Mouse (Mus musculus) olfactory bulb, adult 2 months (tissue): ENCODE results near the gene Stx4a. TPM values are rescaled to one million over a fixed set of nuclear protein-coding genes. Genes with fewer than 3 reads are reported as not detected.
"Not testable (repeated sequence)": the region's sequence is repeated elsewhere in the genome, so short reads cannot be mapped to it uniquely, and the experiment has no call there.

Source experiments
- H3K27ac ChIP-seq: fragments of 200-500 bp; 2 replicates; pipeline ENCODE4 v1.5.1; 2012; ENCODE audit warnings: low read depth, low read length; ENCODE audit not compliant: insufficient read depth
- H3K4me1 ChIP-seq: fragments of 200-500 bp; 2 replicates; pipeline ENCODE4 v1.6.1; 2012; ENCODE audit warnings: low read length; ENCODE audit not compliant: control insufficient read depth, insufficient read depth
- H3K4me3 ChIP-seq: fragments of 200-500 bp; 2 replicates; pipeline ENCODE4 v1.5.1; 2012; ENCODE audit warnings: mild to moderate bottlenecking, low read depth, low read length, moderate library complexity; ENCODE audit not compliant: insufficient read depth
- CTCF ChIP-seq: fragments of 200-500 bp; IDR thresholded peaks from 2 replicates; pipeline ENCODE4 v1.5.1; 2012; ENCODE audit warnings: low read depth, mild to moderate bottlenecking, low read length, moderate library complexity; ENCODE audit not compliant: insufficient read depth
- POLR2A ChIP-seq: fragments of 200-500 bp; IDR thresholded peaks from 2 replicates; pipeline ENCODE4 v1.6.1; 2012; ENCODE audit warnings: mild to moderate bottlenecking, low read depth, low read length, moderate library complexity; ENCODE audit not compliant: insufficient read depth
- WGBS: fragments of 180-500 bp; shearing (Covaris S2); methylation state at CpG from one replicate; pipeline ENCODE4 v1.1.7; 2018; 5-methylcytosine and 5-hydroxymethylcytosine counted together
- polyA plus RNA-seq: library from polyadenylated mRNA; stranded (reverse); fragments of >200 nt; gene quantifications from 2 replicates; pipeline ENCODE4 v1.2.4, GENCODE M21; 2012; ENCODE audit warnings: low replicate concordance; ENCODE audit not compliant: missing spikeins, insufficient read depth, insufficient read length

Stx4a gene
- polyA plus RNA-seq, 1 experiment: not detected

- WGBS: 51% methylated on average over 3 of the region's 3 CpGs
- Histone ChIP-seq H3K4me3 (peak overlapping the region; percentile 97), H3K4me1 (peaks cover 32% of the 10 kb centered on the region), H3K27ac (peak overlapping the region; percentile 95; the same call in 1 of the 2 replicates)
- no peak for TF ChIP-seq POLR2A
- TF ChIP-seq CTCF: no peak
These were observed 1.6 kb upstream of the Stx4a start for GRCm38 (mm10) chr7:127822494-127822893.

GRCm38 (mm10) chr7:127823236-127824171, 590 bp upstream of the Stx4a start:
- Histone ChIP-seq H3K4me1 (peaks cover 26% of the 10 kb centered on the region), H3K4me3 (peak overlapping the region; percentile 97), H3K27ac (peak overlapping the region; percentile 95)
- no peak for TF ChIP-seq POLR2A
- 0 out of 2 replicates have a peak, but pooled peaks have one; percentile 4 for TF ChIP-seq CTCF
- 9% methylated on average over 11 of the region's 11 CpGs for WGBS

GRCm38 (mm10) chr7:127835550-127835949, 11.5 kb downstream of the Stx4a start:
- no peak for TF ChIP-seq CTCF
- no peak for TF ChIP-seq POLR2A
- Histone ChIP-seq H3K27ac (no peak overlapping the region), H3K4me3 (no peak overlapping the region), H3K4me1 (0 out of 2 replicates have a peak, but pooled peaks cover 2% of the 10 kb centered on the region)
- 83% methylated on average over 2 of the region's 2 CpGs for WGBS

GRCm38 (mm10) chr7:127837473-127837872, 13.4 kb downstream of the Stx4a start:
- no peak overlapping the region for H3K27ac ChIP-seq
- TF ChIP-seq POLR2A: no peak
- no peak for TF ChIP-seq CTCF
- 94% methylated on average over 5 of the region's 5 CpGs for WGBS
- H3K4me1 ChIP-seq: peaks cover 2% of the 10 kb centered on the region
- H3K4me3 ChIP-seq: no peak overlapping the region

GRCm38 (mm10) chr7:127837878-127838277, 13.8 kb downstream of the Stx4a start:
- H3K4me3 ChIP-seq, H3K4me1 ChIP-seq, H3K27ac ChIP-seq: not testable (repeated sequence)
- 75% methylated on average over 4 of the region's 4 CpGs for WGBS

GRCm38 (mm10) chr7:127840031-127840430, 15.9 kb downstream of the Stx4a start:
- not testable (repeated sequence) for H3K4me3 ChIP-seq, H3K27ac ChIP-seq, H3K4me1 ChIP-seq
- WGBS: 75% methylated on average over 2 of the region's 2 CpGs

- H3K4me1 ChIP-seq: peaks cover 4% of the 10 kb centered on the region
- TF ChIP-seq POLR2A (no peak), CTCF (no peak)
- under 1% methylated on average over 15 of the region's 15 CpGs for WGBS
These were observed 16.8 kb downstream of the Stx4a start for GRCm38 (mm10) chr7:127840886-127841285.

GRCm38 (mm10) chr7:127841340-127842000, 17.4 kb downstream of the Stx4a start:
- H3K4me3 ChIP-seq: peak overlapping the region; percentile 78
- H3K4me1 ChIP-seq: peaks cover 4% of the 10 kb centered on the region
- TF ChIP-seq POLR2A (peak; percentile 72), CTCF (no peak)
- peak overlapping the region; percentile 97 for H3K27ac ChIP-seq
- WGBS: under 1% methylated on average over 46 of the region's 46 CpGs

More at GRCm38 (mm10) chr7:127840886-127841285, 16.8 kb downstream of the Stx4a start:
- H3K27ac ChIP-seq: peak overlapping the region; percentile 97
- peak overlapping the region; percentile 78 for H3K4me3 ChIP-seq
